Mouse (Mus musculus) small intestine, adult 2 months (tissue): ENCODE measurements at regions not wholly inside any gene's neighbourhood (a gene's known extent, or its start where the extent isn't known, plus 50 kb on each side); places are given as distances from the start of the nearest gene placed in this dataset.

Source experiments
- CTCF ChIP-seq: fragments of 200-500 bp; IDR thresholded peaks from 2 replicates; pipeline ENCODE4 v1.5.1; 2012; ENCODE audit warnings: low read depth, mild to moderate bottlenecking, control low read depth, inconsistent platforms, low read length, moderate library complexity, mixed read lengths; ENCODE audit not compliant: insufficient replicate concordance, insufficient read length; ENCODE audit errors: extremely low read depth
- POLR2A ChIP-seq: fragments of 200-500 bp; IDR thresholded peaks from 2 replicates; pipeline ENCODE4 v1.6.1; 2012; ENCODE audit warnings: low read depth, mild to moderate bottlenecking, control low read depth, inconsistent platforms, low read length, moderate library complexity

DNA sequence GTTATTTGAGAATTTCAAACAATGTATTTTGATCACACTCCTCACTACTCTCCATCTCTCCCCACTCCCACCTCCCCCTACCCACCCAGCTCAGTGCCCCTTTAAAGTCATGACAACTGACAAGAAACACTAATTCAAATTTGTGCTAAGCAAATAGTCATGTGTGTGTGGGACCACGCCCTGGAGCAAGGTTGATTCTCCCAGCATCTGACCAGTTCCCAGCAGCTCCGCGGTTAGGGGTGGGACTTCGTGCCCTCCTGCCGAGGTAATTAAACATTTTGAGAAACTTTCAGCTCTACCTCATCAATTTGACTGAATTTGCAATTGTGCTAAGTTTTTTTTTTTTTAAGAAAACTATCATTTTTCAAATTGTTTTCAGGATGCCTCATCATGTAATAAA, 74.5 kb downstream of the Gpr6 start:
- no peak for TF ChIP-seq POLR2A
- no peak for TF ChIP-seq CTCF
